Comparison of ENCODE assay signal across 26 mouse cellular contexts in genomic region chr1:110904266-110904665, GRCm38 (mm10).
"Had no signal": no experiment of that assay in that cellular context is flagged by ENCODE, and none has a peak within 500 bp of the region (broad histone marks: within the 10 kb centered on the region; RNA-seq: fewer than 3 reads in every experiment).

No protein-coding gene starts in this region.

- H3K4me3 ChIP-seq: gastrocnemius, adult 2 months; heart, embryonic 10.5 days; heart, embryonic 13.5 days; heart, embryonic 15.5 days; hindbrain, embryonic 13.5 days; hindbrain, embryonic 15.5 days; left cerebral cortex, adult 2 months; limb, embryonic 10.5 days; limb, embryonic 12.5 days; liver, embryonic 13.5 days; liver, embryonic 15.5 days had no signal

- H3K9me3 ChIP-seq: heart, embryonic 10.5 days; heart, embryonic 13.5 days; heart, embryonic 15.5 days; hindbrain, embryonic 13.5 days; hindbrain, embryonic 15.5 days; limb, embryonic 10.5 days; limb, embryonic 12.5 days; liver, embryonic 13.5 days; liver, embryonic 15.5 days had no signal

- H3K27me3 ChIP-seq: heart, embryonic 13.5 days; heart, embryonic 15.5 days; hindbrain, embryonic 13.5 days; hindbrain, embryonic 15.5 days; limb, embryonic 12.5 days; liver, embryonic 13.5 days; liver, embryonic 15.5 days had no signal

- H3K4me1 ChIP-seq: heart, embryonic 10.5 days; heart, embryonic 13.5 days; heart, embryonic 15.5 days; hindbrain, embryonic 13.5 days; hindbrain, embryonic 15.5 days; limb, embryonic 12.5 days; liver, embryonic 13.5 days; liver, embryonic 15.5 days had no signal

- ATAC-seq: hindbrain, postnatal 0 days; intestine, embryonic 16.5 days; liver, postnatal 0 days had no signal

- H3K9ac ChIP-seq: heart, embryonic 13.5 days; heart, embryonic 15.5 days; hindbrain, embryonic 13.5 days; hindbrain, embryonic 15.5 days; limb, embryonic 12.5 days; liver, embryonic 13.5 days; liver, embryonic 15.5 days; liver, postnatal 0 days had no signal

- H3K36me3 ChIP-seq: heart, embryonic 10.5 days; heart, embryonic 13.5 days; heart, embryonic 15.5 days; hindbrain, embryonic 13.5 days; hindbrain, embryonic 15.5 days; limb, embryonic 10.5 days; limb, embryonic 12.5 days; liver, embryonic 13.5 days; liver, embryonic 15.5 days had no signal

- H3K4me2 ChIP-seq: heart, embryonic 13.5 days; heart, embryonic 15.5 days; hindbrain, embryonic 13.5 days; hindbrain, embryonic 15.5 days; limb, embryonic 12.5 days; liver, embryonic 11.5 days; liver, embryonic 13.5 days; liver, embryonic 15.5 days had no signal

- DNase-seq: gastrocnemius, adult 2 months; gastrocnemius, postnatal 10 days; gastrocnemius, postnatal 25 days; heart, adult 18-20 months; heart, postnatal 14 days; heart, postnatal 36 days; kidney, adult 11 months; kidney, adult 2 months; kidney, adult 9 months; kidney, postnatal 10 days; kidney, postnatal 36 days; liver; liver, embryonic 13.5 days; liver, postnatal 0 days had no signal

- H3K27ac ChIP-seq: gastrocnemius, adult 2 months; heart, embryonic 10.5 days; heart, embryonic 13.5 days; heart, embryonic 15.5 days; hindbrain, embryonic 13.5 days; hindbrain, embryonic 15.5 days; hindbrain, postnatal 0 days; left cerebral cortex, adult 2 months; limb, embryonic 10.5 days; limb, embryonic 12.5 days; liver, embryonic 13.5 days; liver, embryonic 15.5 days had no signal
